Mouse (Mus musculus) limb, embryonic 11.5 days (tissue): ENCODE data around the gene Tmem221. TPM values are rescaled to one million over a fixed set of nuclear protein-coding genes. Genes with fewer than 3 reads are reported as not detected.
"Not testable (repeated sequence)": the region's sequence is repeated elsewhere in the genome, so short reads cannot be mapped to it uniquely, and the experiment has no call there.

Source experiments
- ATAC-seq: fragments of 200-750 bp; cut with Nextera tagmentation; 2 replicates; pipeline ENCODE4 v1.8.0; 2017; ENCODE audit warnings: low read depth; ENCODE audit not compliant: insufficient number of reproducible peaks, low FRiP score, low TSS enrichment
- DNase-seq: peaks from one replicate; pipeline ENCODE4 v3.0.0-alpha.2; 2015; ENCODE audit warnings: low spot score
- H3K27ac ChIP-seq: fragments of 300-500 bp; sonication (generic); replicated peaks from 2 replicates; pipeline ENCODE4 v1.5.1; 2014; ENCODE audit warnings: low read depth, mild to moderate bottlenecking, low read length
- H3K27me3 ChIP-seq: fragments of 300-500 bp; sonication (generic); 2 replicates; pipeline ENCODE4 v1.6.1; 2014; ENCODE audit warnings: mild to moderate bottlenecking, low read length, mixed read lengths; ENCODE audit not compliant: control insufficient read depth, insufficient read depth
- H3K36me3 ChIP-seq: fragments of 300-500 bp; sonication (generic); 2 replicates; pipeline ENCODE4 v1.6.1; 2014; ENCODE audit warnings: mild to moderate bottlenecking, low read length, moderate library complexity, mixed read lengths; ENCODE audit not compliant: control insufficient read depth, insufficient read depth
- H3K4me1 ChIP-seq: fragments of 300-500 bp; sonication (generic); 2 replicates; pipeline ENCODE4 v1.6.1; 2014; ENCODE audit warnings: low read length, mixed read lengths; ENCODE audit not compliant: control insufficient read depth, insufficient read depth
- H3K4me2 ChIP-seq: fragments of 300-500 bp; sonication (generic); 2 replicates; pipeline ENCODE4 v1.6.1; 2014; ENCODE audit warnings: low read depth, mild to moderate bottlenecking, moderate library complexity; ENCODE audit not compliant: severe bottlenecking
- H3K4me3 ChIP-seq: fragments of 300-500 bp; sonication (generic); 2 replicates; pipeline ENCODE4 v1.5.1; 2014; ENCODE audit warnings: low read depth, low read length
- H3K9ac ChIP-seq: fragments of 300-500 bp; sonication (generic); 2 replicates; pipeline ENCODE4 v1.6.1; 2014; ENCODE audit warnings: mild to moderate bottlenecking, low read length
- H3K9me3 ChIP-seq: fragments of 300-500 bp; sonication (generic); 2 replicates; pipeline ENCODE4 v1.6.1; 2016; ENCODE audit warnings: low read length; ENCODE audit not compliant: control insufficient read depth
- WGBS: fragments of 180-500 bp; shearing (Covaris S2); extraction: QIAGEN DNeasy Blood & Tissue Kit; methylation state at CpG from one replicate; pipeline ENCODE4 v1.1.7; 2014; 5-methylcytosine and 5-hydroxymethylcytosine counted together
- polyA plus RNA-seq: library from polyadenylated mRNA; unstranded; fragments of >200 nt; fragmentation: Nextera tagmentation; extraction: Ambion mirVana; gene quantifications from 2 replicates; pipeline ENCODE4 v1.2.1, GENCODE M21; 2014

Tmem221 gene
- polyA plus RNA-seq, 1 experiment from 2014 or later: 0.27 TPM

DNA sequence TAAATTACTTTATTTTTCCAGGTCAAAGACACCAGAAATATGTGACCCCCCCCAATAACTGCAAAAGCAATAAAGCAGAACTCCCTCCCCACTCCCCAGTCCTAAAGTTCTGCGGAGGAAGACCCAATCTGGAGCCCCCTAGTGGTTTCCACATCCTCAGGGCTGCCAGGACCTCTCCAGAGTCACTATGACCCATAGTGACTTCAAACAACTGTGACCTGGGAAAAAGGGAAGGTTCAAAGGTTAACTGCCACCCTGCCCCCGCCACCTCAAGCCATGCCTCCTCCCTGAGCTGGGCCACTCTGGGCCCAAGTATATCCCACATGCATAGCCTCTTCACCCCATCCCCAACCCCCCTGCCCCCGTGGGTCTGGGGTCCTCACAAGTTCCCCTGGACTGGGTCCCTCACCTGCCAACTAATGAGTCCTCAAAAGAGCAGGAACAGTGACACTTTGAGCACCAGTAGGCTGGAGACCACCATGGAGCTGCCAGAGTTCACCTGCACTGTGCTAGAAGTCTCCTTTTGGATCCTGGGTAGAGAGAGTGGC, 24.3 kb downstream of the Tmem221 start:
- Histone ChIP-seq H3K4me1 (0 out of 2 replicates have a peak, but pooled peaks cover 3% of the 10 kb centered on the region), H3K27ac (no peak overlapping the region), H3K36me3 (no peaks in the 10 kb centered on the region), H3K4me2 (no peak overlapping the region), H3K27me3 (no peaks in the 10 kb centered on the region; the same call in 1 of the 2 replicates), H3K9ac (no peak overlapping the region), H3K9me3 (no peaks in the 10 kb centered on the region), H3K4me3 (no peak overlapping the region)
- WGBS: 30% methylated on average over 3 of the region's 3 CpGs
- ATAC-seq: no peak
- no peak for DNase-seq

DNA sequence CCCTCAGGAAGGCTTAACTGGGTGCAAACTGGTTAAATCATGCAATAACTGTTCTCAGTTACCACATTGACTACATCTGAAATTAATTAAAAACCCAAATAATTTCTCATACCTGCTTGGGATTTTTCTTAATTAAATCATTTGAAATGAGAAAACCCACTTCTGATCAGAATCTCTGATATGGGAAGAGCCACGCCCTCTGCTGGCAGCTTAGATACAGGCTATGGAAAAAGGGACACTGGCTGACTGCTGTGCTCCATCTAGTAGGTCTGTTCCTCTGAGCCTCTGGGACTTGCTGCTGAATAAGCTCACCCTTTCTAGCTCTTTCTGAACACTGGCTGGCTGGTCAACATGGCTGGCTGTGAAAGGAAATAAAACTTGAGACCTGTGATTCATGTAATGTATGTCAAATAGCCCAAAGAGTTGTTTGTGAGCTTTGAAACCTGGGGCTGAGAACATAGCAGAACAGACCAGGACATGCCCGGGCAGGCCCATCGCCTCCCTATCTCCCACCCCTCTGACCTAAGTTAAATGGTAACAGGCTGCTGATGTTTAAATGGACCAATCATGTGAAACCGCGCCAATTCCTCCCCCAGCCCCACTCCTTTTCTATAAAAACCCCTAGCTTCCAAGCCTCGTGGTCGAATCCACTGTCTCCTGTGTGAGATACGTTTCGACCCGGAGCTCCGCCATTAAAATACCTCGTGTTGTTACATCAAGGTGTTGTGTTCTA, 27.8 kb downstream of the Tmem221 start:
- not testable (repeated sequence) for H3K9ac ChIP-seq, ATAC-seq, H3K27me3 ChIP-seq, H3K9me3 ChIP-seq, H3K4me3 ChIP-seq, H3K27ac ChIP-seq, H3K36me3 ChIP-seq, H3K4me1 ChIP-seq, DNase-seq, H3K4me2 ChIP-seq
- WGBS: 75% methylated on average over 5 of the region's 12 CpGs

DNA sequence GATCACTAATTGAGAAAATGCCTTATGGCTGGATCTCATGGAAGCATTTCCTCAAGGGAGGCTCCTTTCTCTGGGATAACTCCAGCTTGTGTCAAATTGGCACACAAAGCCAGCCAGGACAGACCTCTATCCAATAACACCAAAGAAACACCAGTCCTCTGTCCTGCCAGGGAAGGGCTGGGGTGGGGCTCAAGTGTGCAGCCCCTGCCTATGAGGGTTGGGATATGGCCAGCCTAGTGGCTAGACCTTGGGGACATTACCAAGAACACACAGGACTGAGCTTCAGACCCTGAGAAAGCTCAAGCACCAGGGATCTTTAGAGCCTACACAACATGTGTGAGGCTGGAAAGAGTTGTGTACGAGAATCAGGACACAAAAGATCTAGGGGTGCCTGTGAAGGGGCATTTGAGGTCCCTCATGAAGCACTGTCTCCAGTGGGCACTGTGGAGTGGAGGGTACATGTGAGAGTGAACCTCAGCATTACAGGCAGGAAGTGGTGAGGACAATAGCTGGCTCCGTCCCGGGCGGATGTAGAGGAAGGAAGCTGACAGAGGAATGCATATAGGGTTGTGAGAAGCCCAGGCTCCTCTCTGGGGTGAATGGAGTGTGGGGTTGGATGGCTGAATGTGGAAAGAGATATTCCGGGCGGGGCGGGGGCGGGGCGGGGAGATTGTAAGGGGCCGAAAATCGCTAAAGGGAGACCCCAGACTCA, 30.2 kb downstream of the Tmem221 start:
- Histone ChIP-seq H3K4me2 (no peak overlapping the region), H3K9ac (no peak overlapping the region), H3K4me3 (no peak overlapping the region), H3K27me3 (peaks cover 15% of the 10 kb centered on the region), H3K9me3 (no peaks in the 10 kb centered on the region), H3K36me3 (no peaks in the 10 kb centered on the region), H3K4me1 (peaks cover 3% of the 10 kb centered on the region; the same call in 1 of the 2 replicates), H3K27ac (peak overlapping the region; percentile 42; the same call in 1 of the 2 replicates)
- ATAC-seq: no peak
- WGBS: 85% methylated on average over 11 of the region's 11 CpGs
- DNase-seq: no peak

DNA sequence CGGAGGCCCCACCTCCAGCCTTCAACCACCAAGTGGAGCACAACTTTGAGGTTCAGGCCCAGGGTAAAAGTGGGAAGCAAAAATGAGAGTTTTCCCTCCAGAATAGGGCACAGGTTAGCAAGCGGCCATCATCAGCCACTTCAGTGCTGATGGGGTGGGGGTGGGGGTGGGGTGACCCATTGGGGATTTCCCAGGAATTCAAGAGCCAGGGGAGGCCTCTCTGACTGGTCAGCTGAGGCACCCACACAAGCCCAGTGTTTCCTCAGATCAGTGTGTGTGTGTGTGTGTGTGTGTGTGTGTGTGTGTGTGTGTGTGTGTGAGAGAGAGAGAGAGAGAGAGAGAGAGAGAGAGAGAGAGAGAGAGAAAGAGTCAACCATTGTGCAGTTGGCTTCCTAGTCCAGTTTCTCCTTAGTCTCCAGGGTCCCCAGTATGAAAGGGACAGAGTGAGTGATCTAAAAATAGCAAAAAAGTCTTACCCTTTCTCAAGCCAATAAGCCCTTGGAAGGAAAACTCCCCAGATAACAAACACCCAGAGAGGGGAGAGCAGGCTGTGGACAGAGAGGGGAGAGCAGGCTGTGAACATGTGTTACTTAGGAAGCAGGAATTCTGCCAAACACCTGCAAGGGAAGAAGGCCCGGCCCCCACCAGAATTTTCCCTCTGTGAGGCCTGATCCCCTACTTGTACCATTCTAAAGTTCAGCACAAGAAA, 31.4 kb downstream of the Tmem221 start:
- ATAC-seq (no peak), DNase-seq (no peak)
- Histone ChIP-seq H3K27ac (no peak overlapping the region), H3K4me1 (peaks cover 3% of the 10 kb centered on the region; the same call in 1 of the 2 replicates), H3K4me2 (no peak overlapping the region), H3K4me3 (no peak overlapping the region), H3K27me3 (peaks cover 15% of the 10 kb centered on the region), H3K9ac (no peak overlapping the region), H3K9me3 (no peaks in the 10 kb centered on the region), H3K36me3 (no peaks in the 10 kb centered on the region)
- WGBS: 46% methylated on average over 3 of the region's 3 CpGs

DNA sequence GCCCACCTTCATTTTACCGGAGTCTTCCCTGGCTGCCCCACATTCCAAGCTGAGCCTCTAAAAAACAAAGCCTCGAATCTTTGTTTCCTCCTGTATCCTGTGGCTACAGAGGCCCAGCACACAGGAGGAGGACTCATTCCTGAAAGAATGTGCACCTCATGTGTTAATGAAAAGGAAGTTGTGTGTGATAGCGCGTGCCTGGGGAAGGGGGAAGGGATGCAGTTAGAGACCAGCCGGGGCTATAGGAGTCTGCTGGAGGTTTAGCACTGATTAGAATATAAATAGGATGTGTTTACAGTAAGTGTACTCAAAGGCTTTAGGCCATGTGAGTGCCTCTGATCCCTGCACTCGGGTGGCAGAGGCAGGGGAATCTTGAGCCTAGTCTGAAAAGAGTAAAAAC, 32.4 kb downstream of the Tmem221 start:
- Histone ChIP-seq H3K36me3 (no peaks in the 10 kb centered on the region), H3K9ac (no peak overlapping the region), H3K4me2 (no peak overlapping the region), H3K4me1 (peaks cover 3% of the 10 kb centered on the region; the same call in 1 of the 2 replicates), H3K27ac (no peak overlapping the region), H3K27me3 (peaks cover 15% of the 10 kb centered on the region), H3K9me3 (no peaks in the 10 kb centered on the region), H3K4me3 (no peak overlapping the region)
- peak; percentile 43 for DNase-seq
- ATAC-seq: no peak
- WGBS: 8% methylated on average over 6 of the region's 6 CpGs

DNA sequence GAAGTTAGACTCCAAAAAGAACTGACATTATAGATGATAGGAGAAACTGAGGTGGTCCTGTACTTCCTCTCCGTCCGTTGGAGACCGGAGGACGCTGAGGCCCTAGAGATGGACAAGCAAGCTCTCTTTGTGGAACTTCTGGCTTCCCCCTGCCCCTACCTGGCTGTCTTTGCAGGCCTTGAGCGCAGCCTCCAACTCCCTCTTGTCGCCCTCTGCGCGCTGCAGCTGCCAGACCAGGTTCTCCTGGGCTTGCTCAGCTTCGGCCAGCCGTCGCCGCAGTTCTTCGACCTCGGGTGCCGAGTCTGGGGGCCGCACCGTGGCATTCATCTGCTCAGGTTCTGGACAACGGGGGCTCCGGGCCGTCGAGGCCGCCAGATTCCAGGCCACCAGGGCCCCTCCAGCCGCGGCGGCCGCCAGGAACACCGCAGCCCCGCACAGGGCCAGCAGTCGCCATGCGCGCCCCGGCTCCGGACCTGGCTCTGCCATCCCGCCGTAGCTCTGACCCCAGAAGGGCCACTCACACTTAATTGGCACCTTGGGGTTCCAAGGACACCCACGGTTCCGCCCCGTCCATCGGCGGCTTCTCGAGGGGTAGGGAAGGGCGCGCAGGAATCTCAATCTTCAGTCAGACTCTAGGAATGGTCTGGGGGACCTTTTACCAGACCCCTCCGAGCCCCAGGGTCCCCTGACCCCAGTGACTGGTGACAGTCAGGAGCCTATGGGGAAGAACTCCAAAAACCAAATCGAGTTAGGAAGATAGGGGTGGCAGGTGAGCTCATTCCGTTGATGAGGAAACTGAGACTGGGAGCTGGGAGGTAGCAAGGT, 33.2 kb downstream of the Tmem221 start, which contains the start of gene Ccdc194:
Gene Ccdc194, minus strand, starts transcription at position 486 of the 825 bp plus-strand sequence.
- Histone ChIP-seq H3K27me3 (peaks cover 15% of the 10 kb centered on the region), H3K4me1 (peaks cover 3% of the 10 kb centered on the region; the same call in 1 of the 2 replicates), H3K36me3 (no peaks in the 10 kb centered on the region), H3K27ac (no peak within 1 kb of the TSS), H3K4me3 (peak within 1 kb of the TSS; percentile 22), H3K4me2 (peak within 1 kb of the TSS; percentile 27; the same call in 1 of the 2 replicates), H3K9me3 (no peaks in the 10 kb centered on the region), H3K9ac (peak within 1 kb of the TSS; percentile 14; the same call in 1 of the 2 replicates)
- WGBS: 5% methylated on average over 46 of the region's 46 CpGs
- ATAC-seq (no peak), DNase-seq (peak; percentile 56)

DNA sequence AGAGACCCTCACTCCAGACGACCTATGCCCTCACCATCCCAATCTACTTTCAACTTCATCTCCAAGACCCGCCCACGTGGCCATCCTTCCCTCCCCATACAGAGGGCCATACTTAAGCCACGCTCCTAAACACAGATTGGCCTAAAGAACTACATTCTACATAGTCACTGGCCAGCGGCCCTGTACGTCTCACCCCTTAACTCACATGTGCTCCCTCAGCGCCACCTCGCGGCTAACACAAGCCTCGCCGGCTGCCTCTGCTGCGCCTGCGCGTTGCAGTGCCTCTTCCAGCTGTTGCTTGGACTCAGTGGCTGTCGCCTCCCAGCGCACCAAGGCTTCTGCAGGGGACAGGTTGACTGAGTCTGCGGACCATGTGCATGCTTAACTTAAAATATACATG, 37.0 kb downstream of the Tmem221 start:
- H3K4me3 ChIP-seq: no peak overlapping the region
- H3K36me3 ChIP-seq: no peaks in the 10 kb centered on the region
- H3K9me3 ChIP-seq: no peaks in the 10 kb centered on the region
- H3K27me3 ChIP-seq: peaks cover 15% of the 10 kb centered on the region
- DNase-seq: peak; percentile 98
- H3K9ac ChIP-seq: no peak overlapping the region
- no peak overlapping the region for H3K4me2 ChIP-seq
- peak; percentile 78 for ATAC-seq
- WGBS: 6% methylated on average over 17 of the region's 17 CpGs
- peaks cover 3% of the 10 kb centered on the region; the same call in 1 of the 2 replicates for H3K4me1 ChIP-seq
- H3K27ac ChIP-seq: no peak overlapping the region
